Mouse (Mus musculus): ENCODE data around the gene Vwa3b.

Gene Vwa3b

GRCm38 (mm10) chr1:37230404-37230803 lies 204.0 kb downstream of the Vwa3b start:
- DNase-seq (ENCODE audit: low read depth, low spot score): no peak

- DNase-seq (ENCODE audit: low read depth, low spot score): peak; percentile 52
Measured at GRCm38 (mm10) chr1:37231295-37231701, 204.9 kb downstream of the Vwa3b start.

All from telencephalon, adult 2 months (tissue).